Mouse (Mus musculus): ENCODE measurements at regions not wholly inside any gene's neighbourhood (a gene's known extent, or its start where the extent isn't known, plus 50 kb on each side); places are given as distances from the start of the nearest gene placed in this dataset.

GRCm38 (mm10) chr6:141041358-141041757, 207.7 kb upstream of the Pde3a start:
- H3ac ChIP-seq (ENCODE audit: control insufficient read depth, insufficient read length, low read depth), result no peak overlapping the region
- no peak overlapping the region for H3K4me3 ChIP-seq (ENCODE audit: insufficient read depth, poor library complexity, severe bottlenecking)
- no peaks in the 10 kb centered on the region for H3K27me3 ChIP-seq (ENCODE audit: control insufficient read depth, insufficient read depth, insufficient read length)
- H3K79me2 ChIP-seq (ENCODE audit: control insufficient read depth, insufficient read depth), result no peaks in the 10 kb centered on the region
- H3K79me3 ChIP-seq (ENCODE audit: low read depth), result no peaks in the 10 kb centered on the region
- TF ChIP-seq MAX (IDR thresholded peaks at IDR 0.05), result no peak
- no peak for TF ChIP-seq MYOD1 (IDR thresholded peaks at IDR 0.05; ENCODE audit: control insufficient read depth, insufficient read length, low read depth)
- TF ChIP-seq MYOG (IDR thresholded peaks at IDR 0.05; ENCODE audit: control insufficient read depth, extremely low read depth, insufficient read length), result no peak
- TF ChIP-seq USF1 (IDR thresholded peaks at IDR 0.05; ENCODE audit: low read depth), result no peak
- no peak for TF ChIP-seq FOSL1 (IDR thresholded peaks at IDR 0.05; ENCODE audit: insufficient read depth, low read length, poor library complexity, severe bottlenecking)
- TF ChIP-seq CEBPB (IDR thresholded peaks at IDR 0.05; ENCODE audit: low read depth), result no peak
- no peak for TF ChIP-seq CTCF (IDR thresholded peaks at IDR 0.05; ENCODE audit: control insufficient read depth, insufficient read depth, insufficient read length)
- no peaks in the 10 kb centered on the region for H3K36me3 ChIP-seq (ENCODE audit: control insufficient read depth, insufficient read depth)

DNA sequence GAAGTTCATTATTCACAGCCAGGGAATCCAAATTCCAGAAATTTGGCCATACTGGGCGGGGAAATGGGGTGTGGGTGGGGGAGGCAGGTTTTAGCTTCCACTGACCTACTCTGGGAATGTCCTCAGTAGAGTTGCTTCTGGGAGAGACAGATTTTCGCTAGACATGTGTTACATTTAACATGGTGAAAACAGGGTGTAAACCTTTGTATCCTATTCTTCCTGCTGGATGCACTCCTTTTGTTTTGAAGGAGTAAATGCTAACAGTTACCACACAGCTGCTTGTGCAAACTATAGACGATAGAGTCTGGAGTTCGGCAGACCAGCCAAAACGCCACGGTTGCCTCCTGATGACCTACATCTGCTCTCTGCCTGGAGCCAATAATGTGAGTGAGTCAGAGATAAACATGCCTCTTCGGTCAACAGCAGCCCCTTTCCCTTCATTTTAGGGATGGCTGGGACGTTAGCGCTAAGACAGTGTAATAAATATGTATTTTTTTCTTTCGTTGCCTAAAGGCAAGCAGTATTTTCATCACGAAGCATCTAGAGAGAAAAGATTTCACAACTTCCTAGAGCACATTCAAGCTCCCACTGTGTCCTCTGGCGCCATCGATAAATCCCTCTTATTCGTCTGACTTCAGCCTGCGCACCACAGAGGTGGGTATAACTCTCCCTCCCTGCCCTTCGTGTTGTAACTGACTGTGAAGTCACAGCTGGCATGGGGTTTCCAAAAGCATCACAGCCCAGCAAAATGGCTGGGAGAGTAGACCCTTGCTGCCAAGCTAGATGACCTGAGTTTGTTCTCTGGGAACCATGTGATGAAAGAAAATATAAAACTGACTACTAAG, 207.1 kb upstream of the Pde3a start:
- H3K79me3 ChIP-seq (ENCODE audit: low read depth), result no peaks in the 10 kb centered on the region
- H3ac ChIP-seq (ENCODE audit: control insufficient read depth, insufficient read length, low read depth), result no peak overlapping the region
- H3K36me3 ChIP-seq (ENCODE audit: control insufficient read depth, insufficient read depth), result no peaks in the 10 kb centered on the region
- no peaks in the 10 kb centered on the region for H3K27me3 ChIP-seq (ENCODE audit: control insufficient read depth, insufficient read depth, insufficient read length)
- no peak overlapping the region for H3K4me3 ChIP-seq (ENCODE audit: insufficient read depth, poor library complexity, severe bottlenecking)
- no peak for TF ChIP-seq CTCF (IDR thresholded peaks at IDR 0.05; ENCODE audit: control insufficient read depth, insufficient read depth, insufficient read length)
- TF ChIP-seq USF1 (IDR thresholded peaks at IDR 0.05; ENCODE audit: low read depth), result no peak
- TF ChIP-seq MAX (IDR thresholded peaks at IDR 0.05), result no peak
- TF ChIP-seq FOSL1 (IDR thresholded peaks at IDR 0.05; ENCODE audit: insufficient read depth, low read length, poor library complexity, severe bottlenecking), result no peak
- no peak for TF ChIP-seq MYOG (IDR thresholded peaks at IDR 0.05; ENCODE audit: control insufficient read depth, extremely low read depth, insufficient read length)
- no peak for TF ChIP-seq MYOD1 (IDR thresholded peaks at IDR 0.05; ENCODE audit: control insufficient read depth, insufficient read length, low read depth)
- TF ChIP-seq CEBPB (IDR thresholded peaks at IDR 0.05; ENCODE audit: low read depth), result no peak
- no peaks in the 10 kb centered on the region for H3K79me2 ChIP-seq (ENCODE audit: control insufficient read depth, insufficient read depth)

DNA sequence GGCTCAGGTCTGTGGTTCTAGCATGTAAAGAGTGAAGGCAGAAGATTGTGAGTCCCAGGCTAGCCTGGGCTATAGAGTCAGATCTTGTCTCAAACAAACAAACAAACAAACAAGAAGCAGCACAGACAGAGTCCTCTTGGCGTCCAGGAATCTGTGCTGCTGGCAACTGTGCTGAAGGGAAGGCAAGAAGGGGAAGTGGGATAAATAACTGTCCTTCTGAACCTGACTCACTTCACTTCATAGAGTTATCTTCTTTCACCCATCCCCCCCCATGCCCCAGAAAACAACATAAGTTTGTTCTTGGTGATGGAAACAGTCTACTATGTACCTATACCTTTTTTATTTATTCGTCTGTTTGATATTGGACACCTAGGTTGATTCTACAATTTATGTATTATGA, 200.8 kb upstream of the Pde3a start:
- Histone ChIP-seq H3K4me3 (ENCODE audit: insufficient read depth, poor library complexity, severe bottlenecking) (no peak overlapping the region), H3K79me2 (ENCODE audit: control insufficient read depth, insufficient read depth) (no peaks in the 10 kb centered on the region), H3K27me3 (ENCODE audit: control insufficient read depth, insufficient read depth, insufficient read length) (no peaks in the 10 kb centered on the region), H3K36me3 (ENCODE audit: control insufficient read depth, insufficient read depth) (no peaks in the 10 kb centered on the region), H3K79me3 (ENCODE audit: low read depth) (no peaks in the 10 kb centered on the region), H3ac (ENCODE audit: control insufficient read depth, insufficient read length, low read depth) (no peak overlapping the region)
- no peak for TF ChIP-seq MAX (IDR thresholded peaks at IDR 0.05)
- no peak for TF ChIP-seq CEBPB (IDR thresholded peaks at IDR 0.05; ENCODE audit: low read depth)
- no peak for TF ChIP-seq MYOD1 (IDR thresholded peaks at IDR 0.05; ENCODE audit: control insufficient read depth, insufficient read length, low read depth)
- no peak for TF ChIP-seq FOSL1 (IDR thresholded peaks at IDR 0.05; ENCODE audit: insufficient read depth, low read length, poor library complexity, severe bottlenecking)
- no peak for TF ChIP-seq CTCF (IDR thresholded peaks at IDR 0.05; ENCODE audit: control insufficient read depth, insufficient read depth, insufficient read length)
- TF ChIP-seq USF1 (IDR thresholded peaks at IDR 0.05; ENCODE audit: low read depth), result no peak
- no peak for TF ChIP-seq MYOG (IDR thresholded peaks at IDR 0.05; ENCODE audit: control insufficient read depth, extremely low read depth, insufficient read length)

GRCm38 (mm10) chr6:141050038-141050684, 198.9 kb upstream of the Pde3a start:
- Histone ChIP-seq H3K4me3 (ENCODE audit: insufficient read depth, poor library complexity, severe bottlenecking) (no peak overlapping the region), H3K36me3 (ENCODE audit: control insufficient read depth, insufficient read depth) (no peaks in the 10 kb centered on the region), H3ac (ENCODE audit: control insufficient read depth, insufficient read length, low read depth) (no peak overlapping the region), H3K27me3 (ENCODE audit: control insufficient read depth, insufficient read depth, insufficient read length) (no peaks in the 10 kb centered on the region), H3K79me3 (ENCODE audit: low read depth) (no peaks in the 10 kb centered on the region), H3K79me2 (ENCODE audit: control insufficient read depth, insufficient read depth) (no peaks in the 10 kb centered on the region)
- TF ChIP-seq FOSL1 (IDR thresholded peaks at IDR 0.05; ENCODE audit: insufficient read depth, low read length, poor library complexity, severe bottlenecking) (no peak), MYOG (IDR thresholded peaks at IDR 0.05; ENCODE audit: control insufficient read depth, extremely low read depth, insufficient read length) (no peak), MAX (IDR thresholded peaks at IDR 0.05) (no peak), MYOD1 (IDR thresholded peaks at IDR 0.05; ENCODE audit: control insufficient read depth, insufficient read length, low read depth) (no peak), CEBPB (IDR thresholded peaks at IDR 0.05; ENCODE audit: low read depth) (no peak), CTCF (IDR thresholded peaks at IDR 0.05; ENCODE audit: control insufficient read depth, insufficient read depth, insufficient read length) (no peak), USF1 (IDR thresholded peaks at IDR 0.05; ENCODE audit: low read depth) (no peak)

GRCm38 (mm10) chr6:141054026-141054425, 195.0 kb upstream of the Pde3a start:
- no peak overlapping the region for H3K4me3 ChIP-seq (ENCODE audit: insufficient read depth, poor library complexity, severe bottlenecking)
- no peaks in the 10 kb centered on the region for H3K79me3 ChIP-seq (ENCODE audit: low read depth)
- no peak for TF ChIP-seq MYOG (IDR thresholded peaks at IDR 0.05; ENCODE audit: control insufficient read depth, extremely low read depth, insufficient read length)
- no peak for TF ChIP-seq MYOD1 (IDR thresholded peaks at IDR 0.05; ENCODE audit: control insufficient read depth, insufficient read length, low read depth)
- no peak for TF ChIP-seq CEBPB (IDR thresholded peaks at IDR 0.05; ENCODE audit: low read depth)
- no peak for TF ChIP-seq USF1 (IDR thresholded peaks at IDR 0.05; ENCODE audit: low read depth)
- no peak for TF ChIP-seq CTCF (IDR thresholded peaks at IDR 0.05; ENCODE audit: control insufficient read depth, insufficient read depth, insufficient read length)
- TF ChIP-seq FOSL1 (IDR thresholded peaks at IDR 0.05; ENCODE audit: insufficient read depth, low read length, poor library complexity, severe bottlenecking), result no peak
- no peak for TF ChIP-seq MAX (IDR thresholded peaks at IDR 0.05)
- no peaks in the 10 kb centered on the region for H3K36me3 ChIP-seq (ENCODE audit: control insufficient read depth, insufficient read depth)
- no peaks in the 10 kb centered on the region for H3K79me2 ChIP-seq (ENCODE audit: control insufficient read depth, insufficient read depth)
- H3ac ChIP-seq (ENCODE audit: control insufficient read depth, insufficient read length, low read depth), result no peak overlapping the region
- H3K27me3 ChIP-seq (ENCODE audit: control insufficient read depth, insufficient read depth, insufficient read length), result no peaks in the 10 kb centered on the region

All from C2C12 (cell line).